Mouse (Mus musculus): ENCODE results near the gene Dlg2. TPM values are rescaled to one million over a fixed set of nuclear protein-coding genes. Genes with fewer than 3 reads are reported as not detected.

The Dlg2 gene
- polyA plus RNA-seq, 1 experiment from 2014 or later, result 4.3 TPM

- H3K27me3 ChIP-seq (ENCODE audit: control insufficient read depth, insufficient read depth, low read length), result no peaks in the 10 kb centered on the region
- no peak overlapping the region for H3K9ac ChIP-seq (ENCODE audit: low read length)
- no peak overlapping the region for H3K4me3 ChIP-seq (replicated peaks; ENCODE audit: low read length)
- WGBS, result 80% methylated on average over 1 of the region's 1 CpGs
- no peaks in the 10 kb centered on the region for H3K36me3 ChIP-seq (ENCODE audit: control insufficient read depth, insufficient read depth, low read length)
- H3K4me1 ChIP-seq (ENCODE audit: control insufficient read depth, insufficient read depth, low read length), result no peaks in the 10 kb centered on the region
- no peak for ATAC-seq (ENCODE audit: insufficient read depth, low FRiP score)
- H3K27ac ChIP-seq (ENCODE audit: low read length), result no peak overlapping the region
- H3K4me2 ChIP-seq (ENCODE audit: low read depth, low read length), result no peak overlapping the region
- H3K9me3 ChIP-seq (replicated peaks; ENCODE audit: control insufficient read depth, low read length), result no peaks in the 10 kb centered on the region
Observed at GRCm38 (mm10) chr7:91955584-91955983, 1479.1 kb downstream of the Dlg2 start.

GRCm38 (mm10) chr7:91962956-91963355 is 1486.5 kb downstream of the Dlg2 start:
- 85% methylated on average over 2 of the region's 2 CpGs for WGBS
- Histone ChIP-seq H3K27me3 (ENCODE audit: control insufficient read depth, insufficient read depth, low read length) (no peaks in the 10 kb centered on the region), H3K4me1 (ENCODE audit: control insufficient read depth, insufficient read depth, low read length) (no peaks in the 10 kb centered on the region), H3K36me3 (ENCODE audit: control insufficient read depth, insufficient read depth, low read length) (no peaks in the 10 kb centered on the region), H3K4me2 (ENCODE audit: low read depth, low read length) (no peak overlapping the region), H3K27ac (ENCODE audit: low read length) (no peak overlapping the region), H3K4me3 (replicated peaks; ENCODE audit: low read length) (no peak overlapping the region), H3K9me3 (replicated peaks; ENCODE audit: control insufficient read depth, low read length) (no peaks in the 10 kb centered on the region), H3K9ac (ENCODE audit: low read length) (no peak overlapping the region)
- no peak for ATAC-seq (ENCODE audit: insufficient read depth, low FRiP score)

GRCm38 (mm10) chr7:91972970-91973369 is 1496.5 kb downstream of the Dlg2 start:
- Histone ChIP-seq H3K36me3 (ENCODE audit: control insufficient read depth, insufficient read depth, low read length) (no peaks in the 10 kb centered on the region), H3K9me3 (replicated peaks; ENCODE audit: control insufficient read depth, low read length) (no peaks in the 10 kb centered on the region), H3K4me3 (replicated peaks; ENCODE audit: low read length) (no peak overlapping the region), H3K4me2 (ENCODE audit: low read depth, low read length) (no peak overlapping the region), H3K4me1 (ENCODE audit: control insufficient read depth, insufficient read depth, low read length) (no peaks in the 10 kb centered on the region), H3K27ac (ENCODE audit: low read length) (no peak overlapping the region), H3K27me3 (ENCODE audit: control insufficient read depth, insufficient read depth, low read length) (no peaks in the 10 kb centered on the region), H3K9ac (ENCODE audit: low read length) (no peak overlapping the region)
- WGBS, result 67% methylated on average over 1 of the region's 1 CpGs
- no peak for ATAC-seq (ENCODE audit: insufficient read depth, low FRiP score)

GRCm38 (mm10) chr7:92003769-92004455 is 1527.4 kb downstream of the Dlg2 start:
- no peak for ATAC-seq (ENCODE audit: insufficient read depth, low FRiP score)
- WGBS, result 81% methylated on average over 5 of the region's 5 CpGs
- Histone ChIP-seq H3K36me3 (ENCODE audit: control insufficient read depth, insufficient read depth, low read length) (no peaks in the 10 kb centered on the region), H3K4me1 (ENCODE audit: control insufficient read depth, insufficient read depth, low read length) (no peaks in the 10 kb centered on the region), H3K4me2 (ENCODE audit: low read depth, low read length) (no peak overlapping the region), H3K9me3 (replicated peaks; ENCODE audit: control insufficient read depth, low read length) (no peaks in the 10 kb centered on the region), H3K27me3 (ENCODE audit: control insufficient read depth, insufficient read depth, low read length) (no peaks in the 10 kb centered on the region), H3K4me3 (replicated peaks; ENCODE audit: low read length) (no peak overlapping the region), H3K27ac (ENCODE audit: low read length) (no peak overlapping the region), H3K9ac (ENCODE audit: low read length) (no peak overlapping the region)

- no peak overlapping the region for H3K9ac ChIP-seq (ENCODE audit: low read length)
- 84% methylated on average over 4 of the region's 4 CpGs for WGBS
- no peaks in the 10 kb centered on the region for H3K9me3 ChIP-seq (replicated peaks; ENCODE audit: control insufficient read depth, low read length)
- H3K36me3 ChIP-seq (ENCODE audit: control insufficient read depth, insufficient read depth, low read length), result no peaks in the 10 kb centered on the region
- H3K4me3 ChIP-seq (replicated peaks; ENCODE audit: low read length), result no peak overlapping the region
- no peak overlapping the region for H3K27ac ChIP-seq (ENCODE audit: low read length)
- no peak overlapping the region for H3K4me2 ChIP-seq (ENCODE audit: low read depth, low read length)
- H3K27me3 ChIP-seq (ENCODE audit: control insufficient read depth, insufficient read depth, low read length), result no peaks in the 10 kb centered on the region
- H3K4me1 ChIP-seq (ENCODE audit: control insufficient read depth, insufficient read depth, low read length), result no peaks in the 10 kb centered on the region
- no peak for ATAC-seq (ENCODE audit: insufficient read depth, low FRiP score)
Observed at GRCm38 (mm10) chr7:92005681-92006425, 1529.4 kb downstream of the Dlg2 start.

GRCm38 (mm10) chr7:92008702-92009101 is 1532.2 kb downstream of the Dlg2 start:
- H3K9ac ChIP-seq (ENCODE audit: low read length), result no peak overlapping the region
- 94% methylated on average over 1 of the region's 1 CpGs for WGBS
- no peak overlapping the region for H3K4me2 ChIP-seq (ENCODE audit: low read depth, low read length)
- ATAC-seq (ENCODE audit: insufficient read depth, low FRiP score), result no peak
- no peaks in the 10 kb centered on the region for H3K36me3 ChIP-seq (ENCODE audit: control insufficient read depth, insufficient read depth, low read length)
- no peak overlapping the region for H3K27ac ChIP-seq (ENCODE audit: low read length)
- no peaks in the 10 kb centered on the region for H3K9me3 ChIP-seq (replicated peaks; ENCODE audit: control insufficient read depth, low read length)
- H3K4me3 ChIP-seq (replicated peaks; ENCODE audit: low read length), result no peak overlapping the region
- no peaks in the 10 kb centered on the region for H3K4me1 ChIP-seq (ENCODE audit: control insufficient read depth, insufficient read depth, low read length)
- no peaks in the 10 kb centered on the region for H3K27me3 ChIP-seq (ENCODE audit: control insufficient read depth, insufficient read depth, low read length)

- no peaks in the 10 kb centered on the region for H3K9me3 ChIP-seq (replicated peaks; ENCODE audit: control insufficient read depth, low read length)
- ATAC-seq (ENCODE audit: insufficient read depth, low FRiP score), result no peak
- H3K27me3 ChIP-seq (ENCODE audit: control insufficient read depth, insufficient read depth, low read length), result no peaks in the 10 kb centered on the region
- no peaks in the 10 kb centered on the region for H3K4me1 ChIP-seq (ENCODE audit: control insufficient read depth, insufficient read depth, low read length)
- no peak overlapping the region for H3K27ac ChIP-seq (ENCODE audit: low read length)
- no peak overlapping the region for H3K4me2 ChIP-seq (ENCODE audit: low read depth, low read length)
- H3K36me3 ChIP-seq (ENCODE audit: control insufficient read depth, insufficient read depth, low read length), result no peaks in the 10 kb centered on the region
- H3K4me3 ChIP-seq (replicated peaks; ENCODE audit: low read length), result no peak overlapping the region
- H3K9ac ChIP-seq (ENCODE audit: low read length), result no peak overlapping the region
- 65% methylated on average over 1 of the region's 1 CpGs for WGBS
Observed at GRCm38 (mm10) chr7:92024928-92025327, 1548.5 kb downstream of the Dlg2 start.

GRCm38 (mm10) chr7:92025465-92026056 is 1549.1 kb downstream of the Dlg2 start:
- no peak overlapping the region for H3K9ac ChIP-seq (ENCODE audit: low read length)
- H3K36me3 ChIP-seq (ENCODE audit: control insufficient read depth, insufficient read depth, low read length), result no peaks in the 10 kb centered on the region
- no peaks in the 10 kb centered on the region for H3K27me3 ChIP-seq (ENCODE audit: control insufficient read depth, insufficient read depth, low read length)
- peak; percentile 86; the same call in 1 of the 2 replicates for ATAC-seq (ENCODE audit: insufficient read depth, low FRiP score)
- no peaks in the 10 kb centered on the region for H3K4me1 ChIP-seq (ENCODE audit: control insufficient read depth, insufficient read depth, low read length)
- H3K9me3 ChIP-seq (replicated peaks; ENCODE audit: control insufficient read depth, low read length), result no peaks in the 10 kb centered on the region
- no peak overlapping the region for H3K4me3 ChIP-seq (replicated peaks; ENCODE audit: low read length)
- no peak overlapping the region for H3K27ac ChIP-seq (ENCODE audit: low read length)
- 66% methylated on average over 2 of the region's 2 CpGs for WGBS
- H3K4me2 ChIP-seq (ENCODE audit: low read depth, low read length), result no peak overlapping the region

- H3K4me2 ChIP-seq (ENCODE audit: low read depth, low read length), result no peak overlapping the region
- H3K36me3 ChIP-seq (ENCODE audit: control insufficient read depth, insufficient read depth, low read length), result no peaks in the 10 kb centered on the region
- H3K27me3 ChIP-seq (ENCODE audit: control insufficient read depth, insufficient read depth, low read length), result no peaks in the 10 kb centered on the region
- no peaks in the 10 kb centered on the region for H3K9me3 ChIP-seq (replicated peaks; ENCODE audit: control insufficient read depth, low read length)
- H3K4me3 ChIP-seq (replicated peaks; ENCODE audit: low read length), result no peak overlapping the region
- H3K27ac ChIP-seq (ENCODE audit: low read length), result no peak overlapping the region
- H3K4me1 ChIP-seq (ENCODE audit: control insufficient read depth, insufficient read depth, low read length), result no peaks in the 10 kb centered on the region
- 42% methylated on average over 7 of the region's 7 CpGs for WGBS
- ATAC-seq (ENCODE audit: insufficient read depth, low FRiP score), result no peak
- no peak overlapping the region for H3K9ac ChIP-seq (ENCODE audit: low read length)
Observed at GRCm38 (mm10) chr7:92027049-92027448, 1550.6 kb downstream of the Dlg2 start.
